Mouse (Mus musculus) midbrain, embryonic 14.5 days (tissue): ENCODE data around the gene Nr4a2. TPM values are rescaled to one million over a fixed set of nuclear protein-coding genes. Genes with fewer than 3 reads are reported as not detected.

Experiments
- ATAC-seq: fragments of 200-750 bp; cut with Nextera tagmentation; 2 replicates; pipeline ENCODE4 v1.8.0; 2017; ENCODE audit warnings: moderate number of reproducible peaks, moderate library complexity; ENCODE audit not compliant: low FRiP score, low TSS enrichment
- DNase-seq: peaks from one replicate; pipeline ENCODE4 v3.0.0-alpha.2; 2015
- H3K27ac ChIP-seq: fragments of 300-500 bp; sonication (generic); replicated peaks from 2 replicates; pipeline ENCODE4 v1.5.1; 2014; ENCODE audit warnings: mild to moderate bottlenecking, low read depth, low read length, moderate library complexity
- H3K27me3 ChIP-seq: fragments of 300-500 bp; sonication (generic); 2 replicates; pipeline ENCODE4 v1.6.1; 2014; ENCODE audit warnings: low read length, control low read depth, mixed read lengths; ENCODE audit not compliant: control insufficient read depth, insufficient read depth
- H3K36me3 ChIP-seq: fragments of 300-500 bp; sonication (generic); 2 replicates; pipeline ENCODE4 v1.6.1; 2014; ENCODE audit warnings: low read length, control low read depth; ENCODE audit not compliant: control insufficient read depth, insufficient read depth
- H3K4me1 ChIP-seq: fragments of 300-500 bp; sonication (generic); 2 replicates; pipeline ENCODE4 v1.6.1; 2014; ENCODE audit warnings: mild to moderate bottlenecking, antibody characterized with exemption, low read length, control low read depth; ENCODE audit not compliant: control insufficient read depth, insufficient read depth
- H3K4me2 ChIP-seq: fragments of 300-500 bp; sonication (generic); 2 replicates; pipeline ENCODE4 v1.6.1; 2014; ENCODE audit warnings: mild to moderate bottlenecking, low read length, moderate library complexity
- H3K4me3 ChIP-seq: fragments of 300-500 bp; sonication (generic); replicated peaks from 2 replicates; pipeline ENCODE4 v1.5.1; 2014; ENCODE audit warnings: low read depth, low read length
- H3K9ac ChIP-seq: fragments of 300-500 bp; sonication (generic); replicated peaks from 2 replicates; pipeline ENCODE4 v1.6.1; 2014; ENCODE audit warnings: mild to moderate bottlenecking, low read length, moderate library complexity
- H3K9me3 ChIP-seq: fragments of 300-500 bp; sonication (generic); 2 replicates; pipeline ENCODE4 v1.6.1; 2016; ENCODE audit warnings: low read length, control low read depth, mixed read lengths; ENCODE audit not compliant: control insufficient read depth
- WGBS: fragments of 180-500 bp; shearing (Covaris S2); extraction: QIAGEN DNeasy Blood & Tissue Kit; methylation state at CpG from one replicate; pipeline ENCODE4 v1.1.7; 2014; 5-methylcytosine and 5-hydroxymethylcytosine counted together
- polyA plus RNA-seq: library from polyadenylated mRNA; unstranded; fragments of >200 nt; fragmentation: Nextera tagmentation; extraction: Ambion mirVana; gene quantifications from 2 replicates; pipeline ENCODE4 v1.2.1, GENCODE M21; 2014

Gene Nr4a2
- polyA plus RNA-seq, 1 experiment from 2014 or later, result 30.9 TPM

DNA sequence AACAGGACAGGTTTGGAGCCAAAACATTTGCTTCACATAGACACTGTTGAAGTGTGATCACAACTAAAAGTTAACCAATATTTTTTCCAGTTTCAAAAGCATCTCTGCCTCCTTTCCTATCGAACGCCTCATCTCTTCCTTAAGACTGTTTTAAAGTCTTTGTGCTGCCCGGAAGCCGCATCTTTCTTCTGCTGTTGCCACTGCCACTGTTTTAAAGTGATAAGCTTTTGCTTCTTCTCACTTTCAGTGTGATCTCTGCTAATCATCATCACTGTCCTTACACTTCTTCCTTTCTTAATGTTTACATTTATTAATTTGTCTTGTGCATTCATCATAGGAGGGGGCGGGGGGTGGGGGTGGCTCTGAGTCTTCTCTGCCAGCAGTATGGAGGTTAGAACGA, 2.1 kb upstream of the Nr4a2 start:
- H3K4me3 ChIP-seq, result no peak overlapping the region
- ATAC-seq (no peak), DNase-seq (no peak)
- no peak overlapping the region for H3K27ac ChIP-seq
- 85% methylated on average over 6 of the region's 6 CpGs for WGBS
- H3K9me3 ChIP-seq, result no peaks in the 10 kb centered on the region
- H3K36me3 ChIP-seq, result no peaks in the 10 kb centered on the region
- H3K9ac ChIP-seq, result no peak overlapping the region
- no peaks in the 10 kb centered on the region for H3K4me1 ChIP-seq
- H3K27me3 ChIP-seq, result peaks cover 46% of the 10 kb centered on the region
- no peak overlapping the region for H3K4me2 ChIP-seq

DNA sequence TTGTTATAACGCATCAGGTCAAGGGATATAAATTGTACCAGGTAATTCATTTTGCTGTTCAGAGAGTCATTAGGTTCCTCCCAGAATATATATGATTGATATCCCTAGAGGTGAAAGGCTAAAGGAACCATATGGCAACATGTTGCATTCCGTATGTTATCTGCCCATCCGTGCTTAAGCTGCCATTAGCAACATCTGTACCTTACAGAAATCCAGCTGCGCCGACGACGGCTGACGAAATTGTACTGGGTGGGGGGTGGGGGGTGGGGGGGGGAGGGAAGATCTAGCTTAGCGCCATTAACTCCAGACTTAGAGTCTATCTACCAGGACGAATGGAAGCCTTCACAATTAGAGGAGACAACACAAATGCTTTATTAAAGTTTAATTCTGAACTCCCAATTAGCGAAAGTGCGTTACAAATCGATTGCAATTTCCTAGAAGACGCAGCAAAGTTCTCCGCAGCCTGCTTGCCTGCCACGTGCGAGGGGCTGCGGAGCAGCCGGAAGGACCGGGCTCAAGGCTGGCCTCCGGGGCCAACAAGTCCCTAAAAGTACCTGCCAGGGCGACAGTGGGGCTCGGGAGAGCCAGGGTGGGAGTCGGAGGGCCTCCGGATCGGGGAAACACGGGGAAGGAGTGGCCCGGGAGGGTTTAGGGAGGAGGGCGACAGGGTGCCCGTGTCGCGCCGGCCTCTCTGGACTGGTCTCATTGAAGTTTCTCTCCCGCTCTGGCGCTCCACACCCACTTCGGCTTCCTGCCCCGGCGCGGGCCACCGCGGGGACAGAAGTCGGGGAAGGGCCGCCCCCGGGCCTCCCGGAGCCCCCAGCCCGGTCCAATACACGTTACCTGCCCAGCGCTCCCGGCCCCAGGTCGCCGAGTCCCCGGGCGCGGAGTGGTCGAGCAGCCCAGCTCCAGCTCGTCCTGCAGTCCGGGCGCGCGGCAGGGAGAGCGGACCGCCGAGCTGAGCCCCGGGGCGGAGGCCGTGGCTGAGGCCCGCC, 520 bp downstream of the Nr4a2 start:
- H3K27ac ChIP-seq, result peak overlapping the region; percentile 41; the same call in 1 of the 2 replicates
- H3K27me3 ChIP-seq, result peaks cover 56% of the 10 kb centered on the region
- H3K4me1 ChIP-seq, result no peaks in the 10 kb centered on the region
- ATAC-seq (peak; percentile 87), DNase-seq (peak; percentile 59)
- H3K36me3 ChIP-seq, result no peaks in the 10 kb centered on the region
- under 1% methylated on average over 66 of the region's 67 CpGs for WGBS
- H3K4me3 ChIP-seq, result peak overlapping the region; percentile 72
- H3K9me3 ChIP-seq, result no peaks in the 10 kb centered on the region
- H3K4me2 ChIP-seq, result peak overlapping the region; percentile 98
- H3K9ac ChIP-seq, result peak overlapping the region; percentile 69

DNA sequence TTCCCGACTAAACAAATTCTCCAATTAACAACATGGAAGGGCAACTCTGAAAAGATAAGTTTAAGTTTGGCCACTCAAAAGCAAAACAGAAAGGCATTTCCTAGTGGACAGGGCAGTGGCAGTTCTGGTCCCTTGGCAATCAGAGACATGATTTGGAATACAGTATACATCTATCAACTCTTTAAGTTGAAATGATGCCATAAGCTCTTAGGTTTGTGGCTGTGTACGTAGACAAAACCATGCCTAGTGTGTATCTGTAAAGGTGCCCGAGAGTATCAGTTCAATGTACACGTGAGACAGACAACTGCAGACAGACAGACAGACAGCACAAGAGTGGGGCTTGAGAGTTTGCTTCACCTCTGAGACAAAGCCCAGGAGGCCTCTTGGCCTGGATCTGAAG, 2.7 kb downstream of the Nr4a2 start:
- no peak for DNase-seq
- H3K27me3 ChIP-seq, result peaks cover 60% of the 10 kb centered on the region
- no peak overlapping the region for H3K9ac ChIP-seq
- ATAC-seq, result no peak
- H3K27ac ChIP-seq, result no peak overlapping the region
- WGBS, result 85% methylated on average over 4 of the region's 4 CpGs
- H3K9me3 ChIP-seq, result no peaks in the 10 kb centered on the region
- H3K4me2 ChIP-seq, result no peak overlapping the region
- no peaks in the 10 kb centered on the region for H3K36me3 ChIP-seq
- H3K4me3 ChIP-seq, result no peak overlapping the region
- 0 out of 2 replicates have a peak, but pooled peaks cover 5% of the 10 kb centered on the region for H3K4me1 ChIP-seq

- peak overlapping the region; percentile 95 for H3K4me2 ChIP-seq
- ATAC-seq, result no peak
- DNase-seq, result peak; percentile 78
- peaks cover 68% of the 10 kb centered on the region for H3K27me3 ChIP-seq
- WGBS, result 4% methylated on average over 13 of the region's 13 CpGs
- H3K27ac ChIP-seq, result peak overlapping the region; percentile 9; the same call in 1 of the 2 replicates
- no peaks in the 10 kb centered on the region for H3K9me3 ChIP-seq
- H3K4me3 ChIP-seq, result peak overlapping the region; percentile 65
- no peaks in the 10 kb centered on the region for H3K36me3 ChIP-seq
- H3K9ac ChIP-seq, result no peak overlapping the region
- peaks cover 12% of the 10 kb centered on the region; the same call in 1 of the 2 replicates for H3K4me1 ChIP-seq
Observed at GRCm38 (mm10) chr2:57117201-57117951, 6.4 kb downstream of the Nr4a2 start.

DNA sequence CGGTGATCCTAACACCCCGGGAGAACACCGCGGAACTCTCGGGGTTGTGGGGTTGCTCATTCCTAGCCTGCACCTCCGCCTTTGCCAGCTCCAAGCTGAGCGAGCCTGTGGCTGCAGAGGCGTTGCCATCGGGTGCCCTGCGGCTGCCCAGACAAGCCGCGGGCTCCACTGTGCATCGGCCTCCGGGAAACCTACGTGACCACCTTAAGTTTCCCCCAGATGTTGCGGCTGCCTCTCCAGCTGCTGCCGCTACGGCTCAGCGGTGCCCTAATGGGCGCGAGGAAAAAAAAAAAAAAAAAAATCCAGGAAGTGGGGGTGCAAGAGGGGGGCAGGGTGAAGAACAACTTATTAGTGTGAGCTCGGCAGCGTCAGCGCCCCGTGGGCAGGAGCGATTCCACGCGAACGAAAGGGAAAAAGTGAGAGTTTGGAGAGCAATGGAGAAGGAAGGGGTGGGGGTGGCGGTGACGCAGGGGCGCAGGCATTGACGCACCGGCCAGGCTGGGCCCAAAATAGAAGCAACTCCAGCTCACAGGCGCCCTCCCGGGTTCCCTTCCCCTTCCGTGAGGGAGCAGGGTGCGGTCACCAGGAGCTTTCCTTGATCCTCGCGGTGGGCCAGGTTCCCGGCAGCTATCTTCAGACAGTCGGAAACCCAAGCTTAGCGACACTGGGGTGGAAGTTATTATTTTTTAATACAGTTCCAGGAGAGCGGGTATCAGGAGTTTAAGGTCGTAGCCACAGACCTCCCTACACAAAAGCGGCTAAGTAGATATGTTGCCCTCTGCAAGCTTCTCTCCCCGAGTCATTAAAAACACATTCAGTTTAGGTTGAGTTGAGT, 7.2 kb downstream of the Nr4a2 start:
- DNase-seq (peak; percentile 68), ATAC-seq (peak; percentile 28; the same call in 1 of the 2 replicates)
- under 1% methylated on average over 47 of the region's 47 CpGs for WGBS
- Histone ChIP-seq H3K4me3 (peak overlapping the region; percentile 65), H3K4me2 (peak overlapping the region; percentile 95), H3K27ac (peak overlapping the region; percentile 32; the same call in 1 of the 2 replicates), H3K9ac (peak overlapping the region; percentile 39), H3K4me1 (peaks cover 13% of the 10 kb centered on the region; the same call in 1 of the 2 replicates), H3K36me3 (no peaks in the 10 kb centered on the region), H3K27me3 (peaks cover 72% of the 10 kb centered on the region), H3K9me3 (no peaks in the 10 kb centered on the region)

- H3K4me1 ChIP-seq, result peaks cover 18% of the 10 kb centered on the region; the same call in 1 of the 2 replicates
- WGBS, result under 1% methylated on average over 24 of the region's 28 CpGs
- ATAC-seq, result peak; percentile 28; the same call in 1 of the 2 replicates
- H3K27ac ChIP-seq, result no peak overlapping the region
- peaks cover 71% of the 10 kb centered on the region for H3K27me3 ChIP-seq
- peak overlapping the region; percentile 95 for H3K4me2 ChIP-seq
- no peaks in the 10 kb centered on the region for H3K9me3 ChIP-seq
- DNase-seq, result peak; percentile 67
- no peak overlapping the region; the same call in 1 of the 2 replicates for H3K9ac ChIP-seq
- H3K36me3 ChIP-seq, result no peaks in the 10 kb centered on the region
- peak overlapping the region; percentile 65 for H3K4me3 ChIP-seq
Observed at GRCm38 (mm10) chr2:57115864-57116365, 7.9 kb downstream of the Nr4a2 start.

- no peak for DNase-seq
- Histone ChIP-seq H3K27me3 (peaks cover 68% of the 10 kb centered on the region), H3K27ac (no peak overlapping the region), H3K4me1 (peaks cover 18% of the 10 kb centered on the region; the same call in 1 of the 2 replicates), H3K4me3 (peak overlapping the region; percentile 65), H3K36me3 (no peaks in the 10 kb centered on the region), H3K4me2 (peak overlapping the region; percentile 95), H3K9ac (peak overlapping the region; percentile 39; the same call in 1 of the 2 replicates), H3K9me3 (no peaks in the 10 kb centered on the region)
- peak; percentile 10; the same call in 1 of the 2 replicates for ATAC-seq
- WGBS, result 0% methylated on average over 25 of the region's 25 CpGs
Observed at GRCm38 (mm10) chr2:57115181-57115863, 8.5 kb downstream of the Nr4a2 start.
